Mouse (Mus musculus): Measurements from ENCODE around the gene Klk1b16. TPM values are rescaled to one million over a fixed set of nuclear protein-coding genes. Genes with fewer than 3 reads are reported as not detected.
"Not testable (repeated sequence)": the region's sequence is repeated elsewhere in the genome, so short reads cannot be mapped to it uniquely, and the experiment has no call there.

Gene Klk1b16
- not detected in 2 replicates for polyA plus RNA-seq (2016; fragmentation: Nextera tagmentation; extraction: Ambion mirVana)

DNA sequence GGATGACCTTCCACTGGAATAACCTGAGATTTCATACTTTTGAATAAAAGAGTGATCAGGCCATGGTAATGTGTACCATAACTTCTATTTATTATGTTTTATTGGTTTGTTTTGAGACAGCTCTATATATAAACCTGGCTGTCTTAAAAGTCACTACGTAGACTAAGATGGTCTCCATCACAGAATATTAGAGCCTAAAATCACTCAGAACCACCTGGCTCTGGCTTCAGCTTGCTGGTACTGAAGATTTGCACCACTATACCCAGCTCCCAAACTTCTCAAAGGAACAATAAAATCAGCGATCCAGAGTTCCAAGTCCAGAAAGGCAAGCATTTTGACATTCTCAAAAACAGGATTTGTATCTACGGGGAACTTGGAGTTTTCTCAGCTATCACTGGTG is at the start of gene Klk1b16:
Klk1b16 (plus strand) TSS at position 301 of the 400 bp plus-strand sequence.
- ATAC-seq, result no peak

GRCm38 (mm10) chr7:44096111-44096510 is 40.5 kb upstream of the Klk1b16 start:
- Histone ChIP-seq H3K4me3 (no peak overlapping the region), H3K27ac (no peak overlapping the region), H3K4me2 (no peak overlapping the region), H3K9me3 (replicated peaks) (no peaks in the 10 kb centered on the region), H3K4me1 (no peaks in the 10 kb centered on the region), H3K27me3 (replicated peaks) (no peaks in the 10 kb centered on the region), H3K9ac (no peak overlapping the region), H3K36me3 (no peaks in the 10 kb centered on the region)
- ATAC-seq, result no peak
- 81% methylated on average over 1 of the region's 1 CpGs for WGBS (ENCODE audit: insufficient replicate concordance)

More for the DNA sequence above, at the start of gene Klk1b16:
- Histone ChIP-seq H3K4me1 (no peaks in the 10 kb centered on the region), H3K27ac (no peak within 1 kb of the TSS), H3K36me3 (no peaks in the 10 kb centered on the region), H3K9ac (no peak within 1 kb of the TSS), H3K9me3 (replicated peaks) (no peaks in the 10 kb centered on the region), H3K4me3 (no peak within 1 kb of the TSS), H3K27me3 (replicated peaks) (no peaks in the 10 kb centered on the region), H3K4me2 (no peak within 1 kb of the TSS)
- 78% methylated on average over 3 of the region's 3 CpGs for WGBS (ENCODE audit: insufficient replicate concordance)

DNA sequence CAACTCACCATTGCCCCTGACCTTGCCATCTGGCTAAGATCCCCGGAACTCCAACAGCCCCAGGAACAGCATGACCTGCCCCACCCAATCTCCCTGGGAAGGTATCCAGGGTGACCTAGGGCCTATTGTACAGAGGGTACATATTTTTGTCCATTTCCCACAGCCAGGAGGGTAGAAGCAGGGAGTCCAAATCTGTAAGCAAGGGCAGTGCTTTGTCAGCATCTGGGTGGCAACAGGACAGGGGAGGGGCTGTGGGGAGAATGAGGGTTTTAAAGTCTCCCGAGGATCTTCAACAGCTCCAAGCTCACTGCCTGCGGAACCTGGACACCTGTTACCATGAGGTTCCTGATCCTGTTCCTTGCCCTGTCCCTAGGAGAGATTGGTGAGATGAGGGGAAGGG is 34.5 kb upstream of the Klk1b16 start, which contains the start of gene Klk1b21:
Klk1b21 (plus strand) TSS at position 301 of the 400 bp plus-strand sequence.
- H3K9me3 ChIP-seq (replicated peaks); H3K4me1 ChIP-seq; H3K9ac ChIP-seq; H3K27ac ChIP-seq; ATAC-seq; H3K4me3 ChIP-seq; H3K27me3 ChIP-seq (replicated peaks); H3K36me3 ChIP-seq; H3K4me2 ChIP-seq: not testable (repeated sequence)
- WGBS (ENCODE audit: insufficient replicate concordance), result 73% methylated on average over 3 of the region's 3 CpGs

DNA sequence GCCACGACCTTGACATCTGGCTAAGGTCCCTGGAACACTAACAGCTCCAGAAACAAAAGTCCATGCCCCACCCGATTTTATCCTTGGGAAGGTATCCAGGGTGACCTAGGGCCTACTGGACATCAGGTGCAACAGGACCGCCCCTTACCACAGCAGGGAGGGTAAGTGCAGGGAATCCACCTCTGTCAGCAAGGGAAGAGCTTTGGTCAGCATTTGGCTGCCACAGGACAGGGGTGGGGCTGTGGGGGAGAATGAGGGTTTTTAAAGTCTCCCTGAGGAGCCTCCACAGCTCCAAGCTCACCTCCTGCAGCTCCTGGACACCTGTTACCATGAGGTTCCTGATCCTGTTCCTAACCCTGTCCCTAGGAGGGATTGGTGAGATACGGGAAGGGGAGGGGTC is 24.2 kb upstream of the Klk1b16 start, which contains the start of gene Klk1b22:
Klk1b22 (plus strand) TSS at position 301 of the 400 bp plus-strand sequence.
- 38% methylated on average over 4 of the region's 4 CpGs for WGBS (ENCODE audit: insufficient replicate concordance)

DNA sequence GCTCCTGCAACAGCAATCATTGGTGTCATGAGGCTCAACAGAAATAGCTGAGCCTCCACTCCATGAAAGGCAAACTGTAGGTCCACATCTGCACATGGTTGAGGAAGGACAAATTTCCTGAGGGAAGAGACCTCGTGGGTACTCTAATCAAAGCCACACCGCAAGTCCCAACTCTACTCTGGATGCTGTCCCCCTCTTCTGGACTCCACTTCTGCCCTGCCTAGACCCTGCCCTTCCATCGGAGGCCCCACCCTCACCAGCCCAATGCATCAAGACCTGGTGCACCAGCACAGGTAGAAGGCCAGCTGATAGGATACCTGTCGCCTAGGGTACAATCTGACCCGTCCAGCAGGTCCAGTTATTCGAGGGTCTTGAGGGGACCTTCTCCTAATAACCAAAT is 13.1 kb upstream of the Klk1b16 start:
- ATAC-seq, result no peak
- H3K9me3 ChIP-seq (replicated peaks), result 0 out of 2 replicates have a peak, but pooled peaks cover 6% of the 10 kb centered on the region
- 70% methylated on average over 6 of the region's 6 CpGs for WGBS (ENCODE audit: insufficient replicate concordance)
- H3K4me3 ChIP-seq, result no peak overlapping the region
- no peak overlapping the region for H3K27ac ChIP-seq
- no peak overlapping the region for H3K4me2 ChIP-seq
- no peaks in the 10 kb centered on the region for H3K4me1 ChIP-seq
- H3K9ac ChIP-seq, result no peak overlapping the region
- H3K36me3 ChIP-seq, result no peaks in the 10 kb centered on the region
- H3K27me3 ChIP-seq (replicated peaks), result no peaks in the 10 kb centered on the region

More for the DNA sequence above, 24.2 kb upstream of the Klk1b16 start, which contains the start of gene Klk1b22:
- no peaks in the 10 kb centered on the region for H3K9me3 ChIP-seq (replicated peaks)
- no peaks in the 10 kb centered on the region for H3K36me3 ChIP-seq
- ATAC-seq, result no peak
- no peak within 1 kb of the TSS for H3K4me2 ChIP-seq
- H3K4me3 ChIP-seq, result no peak within 1 kb of the TSS
- H3K9ac ChIP-seq, result no peak within 1 kb of the TSS
- H3K4me1 ChIP-seq, result no peaks in the 10 kb centered on the region
- no peaks in the 10 kb centered on the region for H3K27me3 ChIP-seq (replicated peaks)
- no peak within 1 kb of the TSS for H3K27ac ChIP-seq

DNA sequence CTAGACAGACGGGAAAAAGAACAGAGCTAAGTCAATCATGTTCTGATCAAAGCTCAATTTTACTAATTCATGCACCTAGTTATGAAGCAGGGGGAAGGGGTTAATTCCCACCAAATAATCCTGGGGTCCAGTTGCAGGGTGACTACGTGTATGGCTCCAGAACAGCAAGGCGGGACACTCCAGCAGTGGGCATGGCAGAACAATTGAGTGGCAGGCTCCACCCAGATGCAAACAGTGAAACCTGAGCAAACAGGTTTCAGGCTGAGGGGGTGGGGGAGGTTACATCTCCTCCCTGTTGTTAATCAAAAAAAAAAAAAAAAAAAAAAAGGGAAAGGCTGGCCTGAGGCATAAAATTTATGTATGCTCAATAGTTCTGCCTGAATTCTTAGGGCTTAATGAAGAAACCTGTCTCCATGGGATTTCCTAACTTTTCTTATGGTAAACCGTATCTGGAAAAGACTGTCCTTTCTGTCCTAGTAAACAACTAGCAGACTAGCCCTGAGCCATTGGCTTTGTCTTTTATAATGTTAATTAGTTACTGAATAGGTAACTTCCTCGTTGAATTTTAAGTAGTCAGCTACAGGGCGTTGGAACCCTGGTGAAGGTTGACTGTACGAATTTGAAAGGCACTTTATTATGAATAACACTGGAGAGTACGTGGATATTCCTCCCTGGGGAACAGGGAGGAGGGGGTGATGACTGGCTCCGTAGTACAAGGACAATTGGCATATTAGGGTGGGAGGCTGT is 42.9 kb downstream of the Klk1b16 start:
- Histone ChIP-seq H3K9ac (no peak overlapping the region), H3K4me1 (no peaks in the 10 kb centered on the region), H3K27me3 (replicated peaks) (no peaks in the 10 kb centered on the region), H3K9me3 (replicated peaks) (no peaks in the 10 kb centered on the region), H3K36me3 (no peaks in the 10 kb centered on the region), H3K4me2 (no peak overlapping the region), H3K4me3 (no peak overlapping the region), H3K27ac (no peak overlapping the region)
- no peak for ATAC-seq
- WGBS (ENCODE audit: insufficient replicate concordance), result 64% methylated on average over 9 of the region's 9 CpGs

GRCm38 (mm10) chr7:44186516-44186915 is 49.9 kb downstream of the Klk1b16 start:
- not testable (repeated sequence) for ATAC-seq; H3K4me2 ChIP-seq; H3K4me1 ChIP-seq; H3K36me3 ChIP-seq; H3K27me3 ChIP-seq (replicated peaks); H3K27ac ChIP-seq; H3K9me3 ChIP-seq (replicated peaks); H3K9ac ChIP-seq; H3K4me3 ChIP-seq
- 54% methylated on average over 8 of the region's 8 CpGs for WGBS (ENCODE audit: insufficient replicate concordance)

- H3K27me3 ChIP-seq (replicated peaks); ATAC-seq; H3K9ac ChIP-seq; H3K4me1 ChIP-seq; H3K36me3 ChIP-seq; H3K9me3 ChIP-seq (replicated peaks); H3K4me3 ChIP-seq; H3K27ac ChIP-seq; H3K4me2 ChIP-seq: not testable (repeated sequence)
Observed at GRCm38 (mm10) chr7:44187936-44188335, 51.4 kb downstream of the Klk1b16 start, which contains the start of gene Klk1b24. Gene Klk1b24 (plus strand): TSS chr7:44188236.

Other genes with a start within 250 kb of the Klk1b16 start
- not detected in 2 replicates for gene Klk15, start 203.0 kb upstream of the Klk1b16 start, polyA plus RNA-seq (2016; fragmentation: Nextera tagmentation; extraction: Ambion mirVana)
- not detected in 2 replicates for gene Klk1b8, start 186.1 kb upstream of the Klk1b16 start, polyA plus RNA-seq (2016; fragmentation: Nextera tagmentation; extraction: Ambion mirVana)
- not detected in 2 replicates for gene Klk1b1, start 170.0 kb upstream of the Klk1b16 start, polyA plus RNA-seq (2016; fragmentation: Nextera tagmentation; extraction: Ambion mirVana)
- not detected in 2 replicates for gene Klk1b9, start 160.7 kb upstream of the Klk1b16 start, polyA plus RNA-seq (2016; fragmentation: Nextera tagmentation; extraction: Ambion mirVana)
- not detected in 2 replicates for gene Klk1b11, start 140.9 kb upstream of the Klk1b16 start, polyA plus RNA-seq (2016; fragmentation: Nextera tagmentation; extraction: Ambion mirVana)
- not detected in 2 replicates for gene Klk1b26, start 124.6 kb upstream of the Klk1b16 start, polyA plus RNA-seq (2016; fragmentation: Nextera tagmentation; extraction: Ambion mirVana)
- not detected in 2 replicates for gene Klk1b27, start 84.5 kb upstream of the Klk1b16 start, polyA plus RNA-seq (2016; fragmentation: Nextera tagmentation; extraction: Ambion mirVana)
- gene Klk1b21, start 34.4 kb upstream of the Klk1b16 start, polyA plus RNA-seq (2016; fragmentation: Nextera tagmentation; extraction: Ambion mirVana), result not detected in 2 replicates
- not detected in 2 replicates for gene Klk1b22, start 24.1 kb upstream of the Klk1b16 start, polyA plus RNA-seq (2016; fragmentation: Nextera tagmentation; extraction: Ambion mirVana)
- gene Klk1b24, start 51.5 kb downstream of the Klk1b16 start, polyA plus RNA-seq (2016; fragmentation: Nextera tagmentation; extraction: Ambion mirVana), result not detected in 2 replicates
- not detected in 2 replicates for gene Klk1b3, start 61.4 kb downstream of the Klk1b16 start, polyA plus RNA-seq (2016; fragmentation: Nextera tagmentation; extraction: Ambion mirVana)
- not detected in 2 replicates for gene Klk1b4, start 70.7 kb downstream of the Klk1b16 start, polyA plus RNA-seq (2016; fragmentation: Nextera tagmentation; extraction: Ambion mirVana)
- gene Klk1b5, start 79.2 kb downstream of the Klk1b16 start, polyA plus RNA-seq (2016; fragmentation: Nextera tagmentation; extraction: Ambion mirVana), result not detected in 2 replicates
- gene Klk1, start 88.6 kb downstream of the Klk1b16 start, polyA plus RNA-seq (2016; fragmentation: Nextera tagmentation; extraction: Ambion mirVana), result not detected in 2 replicates
- 0.08 TPM in 1 of 2 replicates, not detected in the other for gene Gm36864, start 99.4 kb downstream of the Klk1b16 start, polyA plus RNA-seq (2016; fragmentation: Nextera tagmentation; extraction: Ambion mirVana)
- 1.8 and 1.9 TPM in 2 replicates for gene 1700028J19Rik, start 109.9 kb downstream of the Klk1b16 start, polyA plus RNA-seq (2016; fragmentation: Nextera tagmentation; extraction: Ambion mirVana)
- gene 2410002F23Rik, start 110.0 kb downstream of the Klk1b16 start, polyA plus RNA-seq (2016; fragmentation: Nextera tagmentation; extraction: Ambion mirVana), result 64.3 and 66.7 TPM in 2 replicates
- gene Acp4, start 120.6 kb downstream of the Klk1b16 start, polyA plus RNA-seq (2016; fragmentation: Nextera tagmentation; extraction: Ambion mirVana), result not detected in 2 replicates
- gene Gm15517, start 124.7 kb downstream of the Klk1b16 start, polyA plus RNA-seq (2016; fragmentation: Nextera tagmentation; extraction: Ambion mirVana), result not detected in 2 replicates
- gene Clec11a, start 170.1 kb downstream of the Klk1b16 start, polyA plus RNA-seq (2016; fragmentation: Nextera tagmentation; extraction: Ambion mirVana), result 0.50 and 0.55 TPM in 2 replicates
- 0.10 and 0.18 TPM in 2 replicates for gene Shank1, start 173.5 kb downstream of the Klk1b16 start, polyA plus RNA-seq (2016; fragmentation: Nextera tagmentation; extraction: Ambion mirVana)
- gene Syt3, start 247.3 kb downstream of the Klk1b16 start, polyA plus RNA-seq (2016; fragmentation: Nextera tagmentation; extraction: Ambion mirVana), result 0.05 and 0.11 TPM in 2 replicates
- gene 1700008O03Rik, start 249.1 kb downstream of the Klk1b16 start, polyA plus RNA-seq (2016; fragmentation: Nextera tagmentation; extraction: Ambion mirVana), result 0.38 TPM in 1 of 2 replicates, not detected in the other